Mouse (Mus musculus) gastrocnemius, adult 2 months (tissue): ENCODE measurements around the gene Slc16a12. TPM values are rescaled to one million over a fixed set of nuclear protein-coding genes. Genes with fewer than 3 reads are reported as not detected.
"Not testable (repeated sequence)": the region's sequence is repeated elsewhere in the genome, so short reads cannot be mapped to it uniquely, and the experiment has no call there.

Source experiments
- DNase-seq: peaks from one replicate; pipeline ENCODE4 v3.0.0; 2022
- H3K27ac ChIP-seq: fragments of 200-600 bp; 2 replicates; pipeline ENCODE4 v1.8.1; 2022; ENCODE audit warnings: mild to moderate bottlenecking
- H3K4me3 ChIP-seq: fragments of 200-600 bp; 2 replicates; pipeline ENCODE4 v1.8.1; 2022; ENCODE audit warnings: mild to moderate bottlenecking, moderate library complexity
- CTCF ChIP-seq: fragments of 200-600 bp; IDR thresholded peaks from 2 replicates; pipeline ENCODE4 v1.8.1; 2022; ENCODE audit warnings: antibody characterized with exemption, mild to moderate bottlenecking, moderate library complexity
- intact Hi-C: fragments of 180-260 bp; cut with DNase I; formaldehyde crosslinking; loops from one replicate; pipeline ENCODE4 v1.15.1; 2025
- total RNA-seq, 2 experiments: library from RNA; stranded (reverse); gene quantifications; 2 replicates each; pipeline ENCODE4 v1.2.3; 2021

Gene Slc16a12
- total RNA-seq, 2 experiments from 2014 or later = 0.38 to 0.47 TPM

GRCm38 (mm10) chr19:34696352-34696986 lies 50.6 kb downstream of the Slc16a12 start:
- Histone ChIP-seq H3K4me3 (no peak overlapping the region), H3K27ac (no peak overlapping the region)
- no peak for DNase-seq
- TF ChIP-seq CTCF = no peak
- intact Hi-C loops = no loop called here

GRCm38 (mm10) chr19:34691402-34691801 lies 55.7 kb downstream of the Slc16a12 start:
- no peak overlapping the region for H3K27ac ChIP-seq
- no peak overlapping the region for H3K4me3 ChIP-seq
- intact Hi-C loops = no loop called here
- no peak for TF ChIP-seq CTCF
- DNase-seq = no peak

GRCm38 (mm10) chr19:34685530-34685929 lies 61.6 kb downstream of the Slc16a12 start:
- intact Hi-C loops = no loop called here
- TF ChIP-seq CTCF = no peak
- no peak for DNase-seq
- no peak overlapping the region for H3K27ac ChIP-seq
- H3K4me3 ChIP-seq = no peak overlapping the region

- peak; percentile 26 for DNase-seq
- peak; percentile 63 for TF ChIP-seq CTCF
- H3K4me3 ChIP-seq = no peak overlapping the region
- H3K27ac ChIP-seq = no peak overlapping the region
- intact Hi-C loops = no loop called here
Observed at GRCm38 (mm10) chr19:34684857-34685256, 62.2 kb downstream of the Slc16a12 start.

- TF ChIP-seq CTCF = no peak
Observed at GRCm38 (mm10) chr19:34678428-34678827, 68.7 kb downstream of the Slc16a12 start.

GRCm38 (mm10) chr19:34673476-34673875 lies 73.6 kb downstream of the Slc16a12 start:
- intact Hi-C loops = no loop called here
- Histone ChIP-seq H3K27ac (peak overlapping the region; percentile 59), H3K4me3 (no peak overlapping the region)
- no peak for TF ChIP-seq CTCF
- peak; percentile 30 for DNase-seq

More at GRCm38 (mm10) chr19:34678428-34678827, 68.7 kb downstream of the Slc16a12 start:
- Histone ChIP-seq H3K27ac (no peak overlapping the region), H3K4me3 (no peak overlapping the region)
- no peak for DNase-seq
- intact Hi-C loops = no loop called here

- intact Hi-C loops = loop anchor here (1.0 to 10.0 kb wide), 2 partner anchors 107 to 219 kb away; no protein-coding TSS in a partner anchor
- DNase-seq = peak; percentile 65
- H3K4me3 ChIP-seq = no peak overlapping the region
- peak; percentile 92 for TF ChIP-seq CTCF
- no peak overlapping the region for H3K27ac ChIP-seq
Observed at GRCm38 (mm10) chr19:34666127-34666526, 81.0 kb downstream of the Slc16a12 start.

GRCm38 (mm10) chr19:34662740-34663139 lies 84.3 kb downstream of the Slc16a12 start:
- intact Hi-C loops = loop anchor here (2.0 to 10.0 kb wide), 2 partner anchors 116 to 222 kb away; no protein-coding TSS in a partner anchor
- no peak for TF ChIP-seq CTCF
- H3K4me3 ChIP-seq = no peak overlapping the region
- H3K27ac ChIP-seq = no peak overlapping the region
- DNase-seq = no peak

- TF ChIP-seq CTCF = peak; percentile 65
- DNase-seq = peak; percentile 68
- no peak overlapping the region for H3K27ac ChIP-seq
Observed at GRCm38 (mm10) chr19:34662067-34662507, 85.0 kb downstream of the Slc16a12 start.

GRCm38 (mm10) chr19:34656511-34657298 lies 90.4 kb downstream of the Slc16a12 start:
- Histone ChIP-seq H3K4me3 (no peak overlapping the region), H3K27ac (no peak overlapping the region)
- DNase-seq = no peak
- no peak for TF ChIP-seq CTCF
- intact Hi-C loops = no loop called here

More at GRCm38 (mm10) chr19:34662067-34662507, 85.0 kb downstream of the Slc16a12 start:
- peak overlapping the region; percentile 60 for H3K4me3 ChIP-seq
- intact Hi-C loops = loop anchor here (2.0 to 10.0 kb wide), 2 partner anchors 115 to 223 kb away; no protein-coding TSS in a partner anchor

- no peak for TF ChIP-seq CTCF
- no peak overlapping the region for H3K27ac ChIP-seq
- intact Hi-C loops = no loop called here
- H3K4me3 ChIP-seq = no peak overlapping the region
- DNase-seq = no peak
Observed at GRCm38 (mm10) chr19:34655227-34655805, 91.8 kb downstream of the Slc16a12 start.

- TF ChIP-seq CTCF = no peak
- H3K4me3 ChIP-seq = no peak overlapping the region
- intact Hi-C loops = no loop called here
- DNase-seq = no peak
- no peak overlapping the region for H3K27ac ChIP-seq
Observed at GRCm38 (mm10) chr19:34650997-34651396, 96.1 kb downstream of the Slc16a12 start.

GRCm38 (mm10) chr19:34650276-34650675 lies 96.8 kb downstream of the Slc16a12 start:
- intact Hi-C loops = no loop called here
- H3K27ac ChIP-seq = no peak overlapping the region
- no peak for DNase-seq
- H3K4me3 ChIP-seq = no peak overlapping the region
- TF ChIP-seq CTCF = no peak

- DNase-seq, H3K27ac ChIP-seq, H3K4me3 ChIP-seq, intact Hi-C loops: not testable (repeated sequence)
Observed at GRCm38 (mm10) chr19:34647630-34648029, 99.5 kb downstream of the Slc16a12 start.
